Mouse (Mus musculus): ENCODE measurements at regions not wholly inside any gene's neighbourhood (a gene's known extent, or its start where the extent isn't known, plus 50 kb on each side); places are given as distances from the start of the nearest gene placed in this dataset.

DNA sequence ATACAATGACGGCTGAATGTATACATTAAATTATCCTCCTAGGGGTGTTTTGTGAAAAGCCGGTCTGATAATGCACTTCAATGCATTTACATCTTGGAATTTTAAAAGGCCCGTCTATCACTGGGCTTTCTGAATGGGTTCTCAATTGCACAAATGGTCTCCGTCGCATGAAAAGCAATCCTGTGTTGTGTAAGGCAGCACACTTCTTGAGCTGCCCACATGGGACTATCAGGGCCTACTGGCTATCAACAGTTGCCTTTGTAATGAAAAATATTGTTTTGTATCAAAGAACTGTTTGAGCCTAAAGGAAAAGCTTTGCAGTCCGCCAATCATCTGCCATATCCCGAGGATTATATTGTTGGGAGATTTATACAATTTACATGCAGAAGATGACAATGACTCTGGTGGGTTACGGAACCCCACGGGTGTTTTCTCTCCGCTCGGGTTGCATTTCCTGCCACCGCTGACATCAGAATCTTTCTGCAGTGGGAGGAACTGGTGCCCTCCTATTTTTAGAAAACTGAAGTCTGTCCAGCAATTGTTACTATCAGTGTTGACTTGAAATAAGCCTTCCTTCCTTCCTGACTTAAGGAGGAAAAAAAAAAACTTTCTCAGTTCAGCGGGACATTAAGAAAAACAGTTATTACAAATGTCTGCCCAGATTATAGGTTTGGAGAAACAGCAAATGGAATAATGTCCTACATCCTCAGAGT, 118.7 kb downstream of the Tmem26 start:
- in situ Hi-C loops (cut with MboI, MseI) = no loop called here

DNA sequence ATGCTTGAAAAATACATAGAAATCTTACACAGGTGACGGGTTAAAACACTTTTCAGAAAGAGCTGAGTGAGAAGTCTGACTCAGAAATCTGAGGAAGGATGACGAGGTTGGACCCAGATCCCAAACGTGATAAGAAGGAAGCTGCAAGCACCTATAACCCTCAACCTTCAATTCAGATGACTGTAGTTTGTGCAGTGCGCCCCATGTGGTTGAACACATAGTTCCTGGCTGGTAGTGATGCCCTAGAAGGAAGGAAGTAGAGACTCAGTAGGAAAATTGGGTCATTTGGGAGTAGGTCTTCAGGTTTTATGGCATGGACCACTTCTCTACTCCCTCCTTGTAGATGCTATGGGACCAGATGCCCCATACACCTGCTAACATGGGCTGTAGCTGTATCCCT, 120.6 kb downstream of the Tmem26 start:
- in situ Hi-C loops (cut with MboI, MseI) = no loop called here

DNA sequence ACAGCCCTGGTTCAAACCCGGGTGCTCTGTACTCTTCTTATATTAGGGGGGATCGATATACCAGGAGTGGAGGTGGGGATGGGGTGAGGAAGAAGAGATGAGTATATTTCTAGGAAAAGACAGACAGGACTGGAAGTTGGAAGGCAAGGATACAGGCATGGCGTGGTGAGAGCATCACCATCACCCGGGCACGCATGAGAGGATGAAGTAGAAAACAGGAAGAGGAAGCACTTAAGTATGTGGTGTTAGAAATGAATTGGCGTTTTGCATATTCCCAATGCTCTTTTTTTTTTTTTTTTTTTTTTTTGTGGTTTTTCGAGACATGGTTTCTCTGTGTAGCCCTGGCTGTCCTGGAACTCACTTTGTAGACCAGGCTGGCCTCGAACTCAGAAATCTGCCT, 121.2 kb downstream of the Tmem26 start:
- in situ Hi-C loops (cut with MboI, MseI) = no loop called here

DNA sequence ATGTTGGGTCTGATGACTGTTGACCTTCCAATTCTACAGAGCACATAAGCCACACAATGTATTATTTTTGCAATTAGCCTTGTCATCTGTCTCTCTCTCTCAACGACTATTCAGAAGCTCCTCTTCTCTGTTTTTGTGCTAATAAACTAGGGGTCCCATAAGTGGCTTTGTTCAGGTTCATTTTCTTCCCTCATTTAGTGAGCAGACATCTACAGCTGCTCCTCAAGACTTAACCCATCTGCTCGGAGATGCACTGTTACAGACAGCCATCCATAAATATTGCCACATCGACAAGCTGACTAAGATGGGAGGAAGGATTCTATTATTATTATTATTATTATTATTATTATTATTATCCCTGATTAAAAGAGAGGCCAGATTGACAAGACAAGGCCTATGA, 127.7 kb downstream of the Tmem26 start:
- in situ Hi-C loops (cut with MboI, MseI) = loop anchor here (10.0 kb wide), 1 partner anchor 1966 kb away; no protein-coding TSS in a partner anchor

- in situ Hi-C loops (cut with MboI, MseI) = loop anchor here (10.0 kb wide), 1 partner anchor 1971 kb away; no protein-coding TSS in a partner anchor
Observed at GRCm38 (mm10) chr10:68855934-68856891, 132.8 kb downstream of the Tmem26 start.

- in situ Hi-C loops (cut with MboI, MseI) = no loop called here
Observed at GRCm38 (mm10) chr10:68864606-68865378, 141.3 kb downstream of the Tmem26 start.

- in situ Hi-C loops (cut with MboI, MseI) = no loop called here
Observed at GRCm38 (mm10) chr10:68865776-68866175, 142.3 kb downstream of the Tmem26 start.

- in situ Hi-C loops (cut with MboI, MseI) = no loop called here
Observed at GRCm38 (mm10) chr10:68867361-68867760, 143.9 kb downstream of the Tmem26 start.

- in situ Hi-C loops (cut with MboI, MseI) = no loop called here
Observed at GRCm38 (mm10) chr10:68872102-68872501, 148.7 kb downstream of the Tmem26 start.

GRCm38 (mm10) chr10:68875641-68876040, 152.2 kb downstream of the Tmem26 start:
- in situ Hi-C loops (cut with MboI, MseI) = no loop called here

DNA sequence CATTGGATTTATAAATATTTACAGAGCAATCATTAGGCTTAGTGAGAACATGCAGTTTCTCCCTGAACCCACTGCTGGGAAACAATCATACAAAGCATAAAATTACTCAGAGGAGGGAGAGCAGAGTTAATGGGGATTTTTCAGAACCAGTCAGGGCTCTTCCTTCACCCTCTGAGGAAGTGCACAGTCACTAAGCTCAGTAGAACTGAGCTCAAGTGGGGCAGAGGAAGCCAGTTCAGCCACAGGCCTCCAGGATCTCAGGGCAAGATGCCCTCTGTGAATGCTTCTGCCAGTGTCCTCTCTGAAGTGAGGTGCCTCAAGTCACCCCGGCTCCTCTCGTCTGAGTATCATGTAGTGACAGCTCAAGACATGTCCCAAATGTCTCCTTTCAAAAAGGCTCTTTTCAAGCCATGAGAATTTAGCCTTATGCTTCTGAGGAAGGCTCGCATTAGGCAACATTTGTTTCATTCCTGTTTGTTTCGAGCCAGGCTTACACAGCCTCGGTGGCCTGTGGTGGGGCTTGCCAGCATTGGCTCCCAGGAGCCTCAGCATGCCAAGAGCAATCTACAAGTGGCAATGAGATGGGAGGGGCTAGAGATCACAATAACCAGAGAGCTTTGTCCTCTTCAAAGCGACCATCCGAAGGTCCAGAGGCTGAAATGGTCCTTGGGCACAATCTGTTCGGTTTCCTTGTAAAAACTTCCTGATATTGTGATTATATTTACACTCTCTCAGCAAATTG, 169.8 kb downstream of the Tmem26 start:
- in situ Hi-C loops (cut with MboI, MseI) = no loop called here

DNA sequence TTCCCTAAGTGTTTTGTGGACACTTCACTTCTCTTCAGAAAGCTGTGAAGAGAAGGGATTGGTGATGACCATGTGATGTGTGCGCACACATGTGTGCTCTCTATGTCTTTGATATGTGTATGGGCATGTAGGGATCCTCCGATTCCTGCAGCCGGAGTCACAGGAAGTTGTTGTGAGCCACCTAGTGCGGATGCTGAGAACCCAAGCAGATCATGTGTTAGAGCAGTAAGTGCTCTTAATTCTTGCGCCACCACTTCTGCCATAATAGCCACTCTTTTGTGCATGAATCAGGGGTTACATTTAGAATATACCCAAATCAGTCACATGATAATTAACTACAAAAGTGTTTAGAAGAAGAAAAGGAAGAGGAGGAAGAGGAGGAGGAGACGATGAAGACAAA, 170.7 kb downstream of the Tmem26 start:
- in situ Hi-C loops (cut with MboI, MseI) = no loop called here

- in situ Hi-C loops (cut with MboI, MseI) = no loop called here
Observed at GRCm38 (mm10) chr10:68897524-68897923, 174.1 kb downstream of the Tmem26 start.

- in situ Hi-C loops (cut with MboI, MseI) = loop anchor here (25.0 kb wide), 1 partner anchor 889 kb away; no protein-coding TSS in a partner anchor
Observed at GRCm38 (mm10) chr10:68901168-68901567, 177.7 kb downstream of the Tmem26 start.

DNA sequence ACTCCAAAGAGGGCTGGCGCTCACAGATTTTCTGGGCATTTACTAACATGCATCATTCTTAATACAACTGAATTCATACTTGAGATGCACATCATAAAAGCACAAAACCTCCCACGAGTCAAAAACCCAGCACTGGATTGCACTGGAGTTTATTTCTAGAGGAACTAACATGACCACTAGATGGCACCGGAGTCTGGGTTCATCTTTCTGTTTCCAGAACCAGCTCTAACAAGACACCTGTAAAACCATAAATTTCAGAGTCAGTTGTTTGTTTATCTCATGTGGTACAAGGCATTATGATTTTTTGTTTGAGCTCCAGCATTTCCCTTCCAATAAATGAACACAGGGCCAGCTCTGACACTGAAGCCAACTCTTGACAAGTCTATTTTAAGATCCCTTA, 179.2 kb downstream of the Tmem26 start:
- in situ Hi-C loops (cut with MboI, MseI) = loop anchor here (25.0 kb wide), 1 partner anchor 890 kb away; no protein-coding TSS in a partner anchor

DNA sequence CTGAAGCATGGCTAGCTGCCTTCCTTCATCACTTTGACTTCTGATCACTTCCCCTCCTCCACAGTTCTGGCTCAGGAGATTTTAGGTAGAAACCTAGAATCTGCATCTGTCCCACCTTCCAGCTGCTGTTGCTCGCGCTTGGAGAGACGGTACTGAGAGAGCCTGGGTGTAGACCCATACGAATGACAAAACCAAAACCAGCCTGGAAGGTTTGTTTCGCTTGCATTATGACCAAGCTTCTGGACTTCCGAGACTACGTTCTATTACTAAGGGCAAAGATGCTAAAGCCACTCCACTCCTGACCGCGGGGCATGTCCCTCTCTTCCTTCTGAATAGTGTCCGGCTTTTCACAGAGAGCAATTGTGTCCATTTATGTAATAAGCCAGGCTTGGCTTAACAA, 180.9 kb downstream of the Tmem26 start:
- in situ Hi-C loops (cut with MboI, MseI) = loop anchor here (25.0 kb wide), 1 partner anchor 892 kb away; no protein-coding TSS in a partner anchor

DNA sequence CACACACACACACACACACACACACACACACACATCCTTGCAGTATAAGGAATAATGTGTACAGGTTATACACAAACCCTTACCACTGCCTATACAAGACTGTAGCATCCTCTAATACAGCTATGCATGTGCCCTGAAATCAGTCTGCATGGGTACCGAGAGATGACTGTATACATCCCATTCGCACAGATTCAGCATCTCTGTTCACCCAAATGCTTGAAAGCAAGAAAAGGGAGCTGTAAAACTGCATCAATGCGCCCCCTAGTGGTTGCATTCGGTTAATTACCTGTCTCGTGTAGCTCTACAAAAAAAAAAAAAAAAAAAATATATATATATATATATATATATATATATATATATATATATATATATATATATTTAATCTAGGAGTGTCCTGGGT, 184.8 kb downstream of the Tmem26 start:
- in situ Hi-C loops (cut with MboI, MseI) = loop anchor here (5.0 to 25.0 kb wide), 2 partner anchors 409 to 896 kb away; no protein-coding TSS in a partner anchor

DNA sequence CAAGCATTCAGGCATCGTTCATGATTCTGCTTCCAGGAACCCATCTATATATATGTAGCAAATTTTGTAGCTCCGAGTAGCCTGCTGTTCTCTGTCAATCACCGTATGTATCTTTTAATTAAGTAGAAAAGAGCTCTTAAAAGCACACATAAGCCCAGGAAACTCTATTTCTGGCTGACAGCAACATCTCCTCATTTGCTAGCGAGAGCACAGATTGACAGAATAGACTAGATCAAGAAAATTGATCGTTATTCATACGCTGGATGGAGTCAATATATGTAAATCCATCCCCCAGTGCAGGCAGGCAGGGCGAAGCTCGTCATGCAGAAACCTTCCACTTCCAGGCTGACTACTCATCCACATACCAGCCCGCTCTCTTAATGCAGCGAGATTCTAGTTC, 185.6 kb downstream of the Tmem26 start:
- in situ Hi-C loops (cut with MboI, MseI) = loop anchor here (5.0 to 25.0 kb wide), 2 partner anchors 408 to 897 kb away; no protein-coding TSS in a partner anchor

DNA sequence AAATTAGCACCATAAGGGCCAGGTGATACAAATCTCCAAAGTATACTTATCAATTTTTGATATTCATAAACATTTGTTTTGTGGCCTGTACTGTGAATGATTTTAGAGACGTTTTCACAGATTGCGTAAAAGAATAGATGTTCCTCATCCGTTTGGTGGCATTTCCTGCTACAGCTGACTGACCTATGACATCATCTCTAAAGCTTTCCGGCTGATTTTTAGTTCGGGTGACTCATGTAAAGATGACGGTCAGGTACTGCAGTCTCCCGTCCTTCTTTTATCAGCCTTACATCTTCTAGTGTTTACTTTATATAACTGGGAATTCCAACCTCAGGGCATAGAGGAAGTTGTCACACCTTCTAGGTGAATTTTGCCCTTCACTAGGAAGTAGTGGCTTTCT, 192.7 kb downstream of the Tmem26 start:
- in situ Hi-C loops (cut with MboI, MseI) = loop anchor here (25.0 kb wide), 1 partner anchor 904 kb away; no protein-coding TSS in a partner anchor

- in situ Hi-C loops (cut with MboI, MseI) = no loop called here
Observed at GRCm38 (mm10) chr10:68935843-68936242, 212.4 kb downstream of the Tmem26 start.

DNA sequence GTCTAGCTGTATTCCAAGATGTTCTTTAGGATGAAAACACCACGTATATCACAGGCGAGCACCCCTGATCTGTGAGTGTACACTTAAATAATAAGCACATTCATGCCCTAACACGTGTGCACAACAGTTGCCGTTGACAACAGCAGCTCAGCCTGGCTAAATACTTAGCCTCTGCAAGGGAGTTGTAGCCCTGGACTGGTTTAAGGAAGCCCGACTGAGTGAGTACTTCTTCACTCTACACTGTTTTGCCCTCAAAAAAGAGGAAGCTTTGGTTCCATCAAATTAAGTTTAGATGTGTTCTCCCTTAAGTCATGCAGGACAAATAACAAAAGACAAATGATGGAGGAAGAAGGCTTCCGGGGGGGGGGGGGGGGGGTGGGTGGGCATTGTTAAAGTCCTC, 208.0 kb upstream of the Rhobtb1 start:
- in situ Hi-C loops (cut with MboI, MseI) = no loop called here
